Mouse (Mus musculus) kidney, postnatal 10 days (tissue): Measurements from ENCODE around the gene Clpb.

Experiments
- DNase-seq: peaks from one replicate; pipeline ENCODE4 v3.0.0; 2021; ENCODE audit warnings: mixed read lengths

Clpb gene

GRCm38 (mm10) chr7:101732096-101732495 lies 68.7 kb downstream of the Clpb start:
- no peak for DNase-seq

DNA sequence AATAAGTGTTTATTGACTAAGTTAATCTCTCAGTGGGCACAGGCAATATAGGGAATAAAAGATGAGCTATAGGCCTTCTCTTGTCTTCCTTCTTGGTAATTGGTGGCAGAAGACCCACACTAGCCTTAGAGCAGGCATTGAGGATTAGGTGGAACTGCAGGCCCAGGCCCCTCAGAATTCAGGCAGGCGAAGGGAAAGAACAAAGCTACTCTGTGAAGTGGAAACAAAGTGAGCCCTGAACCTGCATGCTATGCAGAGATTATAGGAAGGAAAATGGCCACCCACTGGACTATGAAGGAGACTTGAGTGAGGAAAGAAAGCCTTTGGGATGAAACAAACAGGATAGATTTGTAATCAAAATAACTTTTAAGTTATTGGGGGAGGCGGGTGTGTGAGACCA lies 69.6 kb downstream of the Clpb start:
- DNase-seq, result no peak

DNA sequence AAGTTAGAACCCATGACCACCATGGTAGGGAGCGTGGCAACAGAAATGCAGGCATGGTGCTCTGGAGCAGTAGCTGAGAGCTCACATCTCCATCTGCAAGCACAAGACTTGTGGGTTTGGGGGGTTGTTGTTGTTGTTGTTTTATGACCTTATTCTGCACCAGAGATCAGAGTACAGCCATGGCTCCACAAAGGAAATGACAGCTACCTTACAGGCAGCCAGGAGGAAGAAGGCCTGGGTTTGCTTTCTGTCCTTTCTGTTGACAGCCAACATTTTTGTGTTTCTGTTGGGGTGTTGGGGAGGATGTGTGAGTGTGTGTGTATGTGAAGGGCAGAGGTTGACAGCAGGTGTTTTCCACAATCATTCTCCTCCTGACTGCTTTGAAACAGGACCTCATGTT lies 71.9 kb downstream of the Clpb start:
- no peak for DNase-seq

- DNase-seq, result no peak
These were observed 74.3 kb downstream of the Clpb start for GRCm38 (mm10) chr7:101737735-101738134.

DNA sequence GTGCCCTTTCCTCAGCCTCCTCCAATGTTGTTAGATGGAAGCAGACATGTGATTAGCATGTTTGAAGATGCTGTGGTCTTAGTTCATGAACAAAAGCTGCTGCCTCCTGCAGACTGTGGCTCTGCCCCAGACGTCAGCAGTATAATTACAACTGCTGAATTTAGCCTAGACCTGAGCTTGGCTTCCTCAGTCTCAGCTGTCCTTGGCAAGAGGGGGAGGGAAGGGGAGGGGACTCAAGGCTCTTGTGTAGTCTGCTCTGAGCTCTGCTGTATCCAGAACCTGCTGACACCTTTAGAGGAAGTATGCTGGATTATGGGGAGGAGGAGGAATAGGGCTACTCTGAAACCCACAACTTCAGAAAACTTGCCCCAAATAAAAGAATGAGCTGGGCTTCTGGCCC lies 76.2 kb downstream of the Clpb start:
- DNase-seq, result no peak

GRCm38 (mm10) chr7:101743487-101743886 lies 80.1 kb downstream of the Clpb start:
- no peak for DNase-seq

DNA sequence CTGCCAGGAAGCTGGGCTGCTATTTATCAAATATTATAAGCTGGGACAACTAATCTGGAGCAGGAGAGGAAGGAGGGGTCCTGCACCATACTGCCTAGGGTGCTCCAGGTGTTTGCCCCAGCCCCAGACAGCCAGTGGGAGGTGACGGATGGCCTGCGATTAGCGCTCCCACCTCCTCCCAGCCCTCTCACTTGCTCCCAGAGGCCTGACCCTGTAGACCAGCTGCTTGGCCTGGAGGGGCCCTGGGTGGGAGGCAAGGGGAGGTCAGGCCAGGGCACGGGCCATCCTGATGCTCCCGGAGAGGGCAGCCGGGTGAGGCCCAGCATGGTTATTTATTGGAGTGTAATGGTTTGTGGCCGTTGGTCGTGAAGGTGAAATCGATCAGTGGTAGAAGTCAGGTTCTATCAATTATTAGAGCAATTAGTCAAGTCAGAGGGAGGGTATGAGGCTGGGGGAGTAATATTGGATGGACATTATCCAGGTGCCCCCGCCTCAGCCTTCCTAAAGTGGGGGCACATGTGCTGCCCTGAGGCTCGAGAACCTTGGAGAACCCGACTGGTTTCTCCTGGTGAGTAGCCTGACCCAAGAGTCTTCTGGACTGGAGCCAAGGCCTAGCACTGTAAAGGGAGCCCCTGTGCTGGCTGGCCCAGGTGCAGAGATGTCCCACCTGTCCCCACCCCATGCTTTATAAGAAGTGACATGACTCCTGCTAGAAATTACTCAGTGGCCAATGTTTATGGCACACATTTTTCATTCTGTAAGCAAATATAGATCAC lies 83.3 kb downstream of the Clpb start:
- peak; percentile 11 for DNase-seq

DNA sequence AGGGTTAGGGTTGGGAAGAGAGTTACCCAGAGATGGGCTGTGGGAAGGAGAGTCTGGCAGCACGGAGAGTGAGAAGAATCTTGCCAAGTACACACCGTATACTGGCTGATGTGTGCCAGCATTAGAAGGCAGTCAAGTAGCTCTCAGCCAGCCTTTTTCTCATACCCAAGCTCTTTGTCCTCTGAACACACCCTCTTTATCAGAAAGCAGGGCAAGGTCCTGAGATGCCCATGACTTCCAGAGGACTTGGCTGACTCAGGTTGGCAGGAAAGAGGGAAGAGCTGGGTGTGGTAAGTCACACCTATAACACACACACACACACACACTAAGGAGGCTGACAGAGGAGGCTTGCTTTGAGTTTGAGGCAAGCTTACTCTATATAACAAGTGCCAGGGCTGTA lies 86.8 kb downstream of the Clpb start:
- no peak for DNase-seq

- DNase-seq, result no peak
These were observed 88.9 kb downstream of the Clpb start for GRCm38 (mm10) chr7:101752346-101752745.

- no peak for DNase-seq
These were observed 90.1 kb downstream of the Clpb start for GRCm38 (mm10) chr7:101753492-101753891.

DNA sequence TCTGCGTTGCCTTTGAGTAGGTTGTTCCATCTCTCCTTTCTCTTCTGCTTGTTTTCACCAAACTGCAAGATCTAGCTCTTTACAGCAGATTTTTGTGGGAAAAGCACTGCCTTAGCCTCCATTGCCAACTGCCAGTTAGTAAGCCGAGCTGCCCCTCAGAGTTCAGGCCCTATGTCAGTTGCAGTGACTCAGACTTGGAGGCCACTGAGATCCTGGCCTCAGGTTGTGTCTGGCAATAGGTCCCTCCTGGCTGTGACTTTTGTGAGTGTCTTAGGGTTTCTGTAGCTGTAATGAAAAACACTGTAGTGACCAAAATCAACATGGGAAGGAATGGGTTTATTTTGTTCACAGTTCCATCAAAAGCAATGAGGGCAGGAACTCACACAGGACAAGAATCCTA lies 91.0 kb downstream of the Clpb start:
- no peak for DNase-seq

DNA sequence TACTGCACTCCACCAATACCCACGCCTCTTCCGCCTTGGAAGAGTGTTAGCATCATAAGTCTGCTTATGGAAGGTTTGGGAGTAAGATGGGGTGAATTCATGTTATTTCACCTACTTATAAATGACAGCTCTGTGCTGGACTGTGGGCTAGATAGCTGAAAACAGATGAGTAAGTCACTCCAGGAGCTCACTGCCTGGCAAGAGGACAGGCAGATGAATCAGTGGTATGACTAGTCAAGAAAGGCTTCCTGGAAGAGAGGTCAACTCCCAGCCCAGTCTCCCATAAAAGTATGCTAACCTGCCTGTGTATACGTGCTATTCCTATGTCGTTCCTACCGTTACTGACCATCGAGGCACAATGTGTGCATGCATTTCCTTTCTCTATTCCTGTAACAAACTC lies 91.9 kb downstream of the Clpb start:
- no peak for DNase-seq

DNA sequence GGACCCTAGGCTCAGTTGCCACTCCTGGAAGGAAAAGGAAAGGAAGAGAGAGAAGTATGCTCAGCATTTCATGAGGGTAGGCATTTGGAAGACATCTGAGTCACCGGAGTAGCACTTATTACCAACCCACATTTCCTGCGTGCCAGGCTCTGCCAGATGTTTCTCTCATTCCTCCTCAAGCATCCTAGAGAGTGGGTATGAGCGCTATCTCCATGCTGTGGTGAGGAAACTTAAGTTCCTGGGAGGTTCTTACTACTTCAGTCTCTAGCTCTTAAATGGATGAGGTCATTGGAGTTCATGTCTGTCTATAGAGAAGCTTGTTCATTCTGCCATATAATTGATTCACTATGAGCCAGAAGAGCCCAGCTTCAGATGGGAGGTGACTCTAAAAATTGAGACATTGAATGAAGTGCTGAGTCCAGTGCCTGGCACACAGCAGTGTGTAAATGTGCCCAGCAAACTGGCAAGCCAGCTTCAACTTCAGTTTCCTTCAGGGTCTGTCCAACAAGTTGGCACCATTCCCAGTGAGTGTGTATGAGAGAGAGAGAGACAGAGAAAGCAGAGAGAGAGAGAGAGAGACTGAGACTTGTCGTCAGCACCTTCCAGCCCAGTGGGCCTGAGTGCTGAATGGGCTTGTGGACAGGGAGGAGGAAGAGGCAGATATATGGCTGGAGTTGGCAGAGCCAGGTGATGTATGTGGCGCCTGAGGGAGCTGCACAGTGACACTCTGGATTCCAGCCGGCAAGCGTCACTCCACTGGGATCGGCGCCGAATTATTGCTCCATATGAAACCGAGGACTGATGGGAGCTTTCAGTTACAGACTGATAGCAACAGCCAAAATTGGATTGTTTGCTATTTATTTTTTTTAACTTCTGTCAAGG lies 98.7 kb downstream of the Clpb start:
- DNase-seq, result peak; percentile 11

DNA sequence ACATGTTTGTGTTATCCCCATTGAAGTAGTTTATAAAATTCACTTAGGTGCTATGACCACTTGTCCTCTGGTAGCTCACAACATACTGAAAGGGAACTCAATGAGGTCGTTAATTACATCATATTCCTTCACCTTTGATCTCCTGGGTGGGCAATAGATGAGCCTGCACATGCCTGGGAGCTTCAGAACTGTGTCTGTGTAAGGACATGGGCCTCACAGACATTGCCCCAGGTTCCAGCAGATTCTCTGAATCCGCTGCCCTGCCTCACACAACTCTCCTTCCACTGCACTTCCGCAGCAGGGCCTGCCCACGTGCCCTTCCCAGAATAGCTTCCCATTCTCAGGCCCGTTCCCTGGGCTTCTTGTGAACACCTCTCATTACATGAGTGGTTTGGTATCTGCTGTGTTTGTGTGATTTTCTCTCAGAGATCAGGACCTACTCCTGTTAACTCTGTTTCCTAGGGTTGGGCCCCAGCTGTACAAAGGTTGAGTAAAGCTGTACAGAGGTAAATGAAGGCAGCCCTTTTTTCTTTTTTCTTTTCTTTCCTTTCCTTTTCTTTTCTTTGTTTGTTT lies 104.0 kb downstream of the Clpb start:
- DNase-seq, result no peak

GRCm38 (mm10) chr7:101770051-101770450 lies 106.6 kb downstream of the Clpb start:
- DNase-seq, result no peak

DNA sequence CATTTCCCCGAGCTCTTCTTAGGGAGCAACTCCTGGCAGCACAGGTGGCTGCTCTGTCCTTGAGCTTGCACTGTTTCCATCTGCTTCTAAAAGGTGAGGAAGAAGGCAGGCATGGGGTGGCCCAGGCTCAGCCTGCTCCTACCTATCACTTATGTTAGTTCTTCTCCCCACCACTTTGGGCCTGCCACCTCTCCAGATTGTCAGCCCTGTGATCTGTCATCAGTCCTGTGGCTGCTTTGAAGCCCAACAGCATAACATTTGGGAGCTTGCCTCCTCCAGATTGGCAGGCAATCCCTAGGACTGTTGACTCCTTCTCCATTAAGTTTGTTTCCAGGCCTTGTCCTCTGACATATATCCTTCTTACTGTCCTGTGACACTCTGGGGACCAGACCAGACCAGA lies 108.2 kb downstream of the Clpb start:
- DNase-seq, result no peak

GRCm38 (mm10) chr7:101772687-101773086 lies 109.3 kb downstream of the Clpb start:
- no peak for DNase-seq

- no peak for DNase-seq
These were observed 113.6 kb downstream of the Clpb start for GRCm38 (mm10) chr7:101777053-101777452.

DNA sequence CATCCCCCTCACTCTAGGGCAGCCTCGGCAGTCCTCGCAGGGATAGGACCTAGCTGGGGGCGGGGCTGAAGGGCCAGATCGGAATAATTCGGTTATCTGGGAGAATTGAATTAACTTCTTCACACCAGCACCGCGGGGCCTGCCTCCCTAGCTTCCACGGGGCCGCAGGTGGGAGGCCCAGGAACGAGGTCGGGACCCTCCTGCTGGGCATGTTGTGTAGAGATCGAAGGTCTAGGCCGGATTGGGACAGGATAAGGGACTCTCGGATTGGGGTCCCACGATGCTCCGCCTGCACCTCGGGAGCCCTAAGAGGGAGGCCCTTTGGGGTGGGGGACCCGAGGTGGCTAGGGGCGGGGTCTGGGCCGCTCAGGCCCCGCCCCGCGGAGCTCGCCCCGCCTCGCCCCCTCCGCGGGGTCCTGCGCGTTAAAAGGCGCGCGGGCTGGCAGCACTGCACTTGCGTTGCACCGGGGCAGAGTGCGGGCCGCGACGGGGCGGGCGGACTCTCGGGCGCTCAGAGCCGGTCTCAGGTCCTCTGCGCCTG lies 154.5 kb downstream of the Clpb start, which contains the start of gene Phox2a:
Phox2a (plus strand) TSS at position 453 of the 541 bp plus-strand sequence.
- no peak for DNase-seq

- no peak for DNase-seq
These were observed 157.0 kb downstream of the Clpb start for GRCm38 (mm10) chr7:101820295-101821030.

DNA sequence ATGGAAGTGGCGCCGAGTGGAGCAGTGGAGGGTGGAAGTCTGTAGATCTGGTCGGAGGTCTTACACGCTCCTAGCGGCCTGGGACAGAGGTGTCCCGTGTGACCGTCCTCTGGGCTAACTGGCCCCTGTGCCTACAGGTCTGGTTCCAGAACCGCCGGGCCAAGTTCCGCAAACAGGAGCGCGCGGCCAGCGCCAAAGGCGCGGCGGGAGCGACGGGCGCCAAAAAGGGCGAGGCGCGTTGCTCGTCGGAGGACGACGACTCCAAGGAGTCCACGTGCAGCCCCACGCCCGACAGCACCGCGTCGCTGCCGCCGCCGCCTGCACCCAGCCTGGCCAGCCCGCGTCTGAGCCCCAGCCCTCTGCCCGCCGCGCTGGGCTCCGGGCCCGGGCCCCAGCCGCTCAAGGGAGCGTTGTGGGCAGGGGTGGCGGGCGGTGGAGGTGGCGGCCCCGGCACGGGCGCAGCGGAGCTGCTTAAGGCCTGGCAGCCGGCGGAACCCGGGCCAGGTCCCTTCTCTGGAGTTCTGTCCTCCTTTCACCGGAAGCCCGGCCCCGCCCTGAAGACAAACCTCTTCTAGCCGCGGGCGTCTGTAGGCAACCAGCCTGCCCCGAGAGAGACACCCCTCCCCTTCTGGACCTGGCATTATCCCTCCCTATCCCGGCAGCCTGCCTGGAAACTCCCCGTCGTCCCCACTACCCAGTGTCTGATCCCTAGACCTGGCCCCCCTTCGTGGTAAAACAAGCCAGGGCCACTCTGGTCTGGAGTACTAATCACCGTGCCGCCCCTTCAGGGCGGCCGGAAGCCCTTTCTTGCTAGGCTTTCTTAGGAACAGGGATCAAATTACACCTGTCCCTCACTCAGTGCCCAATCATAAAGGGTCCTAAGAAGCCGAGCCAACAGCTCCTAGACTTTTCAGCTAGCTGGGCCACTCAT lies 158.4 kb downstream of the Clpb start:
- peak; percentile 67 for DNase-seq
